In the genomic region with DNA sequence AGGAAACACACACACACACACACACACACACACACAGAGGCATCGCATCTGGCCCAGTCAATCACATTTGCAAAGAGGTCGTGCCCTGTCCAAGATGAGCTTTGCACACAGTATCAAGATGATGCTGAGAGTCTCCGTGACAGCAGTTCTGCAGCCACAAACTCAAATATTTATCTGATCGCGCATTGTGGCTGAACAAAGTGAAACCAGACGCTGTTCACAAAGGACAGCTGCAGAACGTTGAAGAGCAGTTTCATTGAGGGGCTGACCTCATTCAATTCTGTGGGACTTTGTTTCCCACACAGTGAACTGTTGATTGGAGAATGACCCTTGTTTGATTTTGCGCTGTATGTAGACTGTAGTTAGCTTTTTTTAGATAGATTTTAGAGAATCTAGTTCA, we compare ENCODE assay signal across 12 mouse cellular contexts.
DNase-seq lines count a peak whose midpoint lies in the region; ATAC-seq and TF ChIP-seq lines count a peak whose summit lies in the region.
"Had no signal": no experiment of that assay in that cellular context is flagged by ENCODE, and none has a peak within 500 bp of the region (broad histone marks: within the 10 kb centered on the region; RNA-seq: fewer than 3 reads in every experiment).

No protein-coding gene starts in this region.

- TF ChIP-seq CTCF in forebrain, postnatal 0 days (IDR thresholded peaks at IDR 0.05; ENCODE audit: low read depth): no peak

- no peak overlapping the region for H3K9ac ChIP-seq in forebrain, postnatal 0 days
- no peak overlapping the region for H3K9ac ChIP-seq in kidney, embryonic 16.5 days (replicated peaks; ENCODE audit: low read length)
- no peak overlapping the region for H3K9ac ChIP-seq in forebrain, embryonic 14.5 days (ENCODE audit: low read length)
- H3K9ac ChIP-seq: midbrain, embryonic 12.5 days had no signal

- H3K9me3 ChIP-seq in forebrain, embryonic 10.5 days: no peaks in the 10 kb centered on the region
- no peaks in the 10 kb centered on the region for H3K9me3 ChIP-seq in forebrain, postnatal 0 days (ENCODE audit: low read length)
- H3K9me3 ChIP-seq in kidney, embryonic 16.5 days (ENCODE audit: low read length): no peaks in the 10 kb centered on the region
- no peaks in the 10 kb centered on the region for H3K9me3 ChIP-seq in forebrain, embryonic 14.5 days (replicated peaks; ENCODE audit: control insufficient read depth, low read length)
- H3K9me3 ChIP-seq: midbrain, embryonic 12.5 days had no signal

- no peak overlapping the region for H3K4me2 ChIP-seq in forebrain, postnatal 0 days (ENCODE audit: low read depth)
- peak overlapping the region; percentile 1; the same call in 1 of the 2 replicates for H3K4me2 ChIP-seq in kidney, embryonic 16.5 days (replicated peaks; ENCODE audit: low read depth, low read length)
- H3K4me2 ChIP-seq in forebrain, embryonic 14.5 days (ENCODE audit: low read length): no peak overlapping the region
- H3K4me2 ChIP-seq: midbrain, embryonic 12.5 days had no signal

- no peak; the same call in 1 of the 2 replicates for ATAC-seq in forebrain, postnatal 0 days
- no peak for ATAC-seq in kidney, embryonic 16.5 days (ENCODE audit: low FRiP score, low TSS enrichment)
- no peak for ATAC-seq in forebrain, embryonic 14.5 days

- H3K27ac ChIP-seq in forebrain, embryonic 10.5 days: no peak overlapping the region
- H3K27ac ChIP-seq in forebrain, postnatal 0 days (ENCODE audit: low read depth, low read length): no peak overlapping the region
- no peak overlapping the region for H3K27ac ChIP-seq in kidney, embryonic 16.5 days (ENCODE audit: low read length)
- no peak overlapping the region for H3K27ac ChIP-seq in forebrain, embryonic 14.5 days (ENCODE audit: low read depth, low read length)
- H3K27ac ChIP-seq: midbrain, embryonic 12.5 days had no signal

- H3K4me3 ChIP-seq in forebrain, embryonic 10.5 days: no peak overlapping the region
- H3K4me3 ChIP-seq in forebrain, postnatal 0 days (ENCODE audit: low read depth, low read length): no peak overlapping the region
- H3K4me3 ChIP-seq in kidney, embryonic 16.5 days (ENCODE audit: low read length): no peak overlapping the region
- no peak overlapping the region for H3K4me3 ChIP-seq in forebrain, embryonic 14.5 days (ENCODE audit: low read depth, low read length)
- H3K4me3 ChIP-seq: midbrain, embryonic 12.5 days had no signal

- peaks cover 12% of the 10 kb centered on the region for H3K4me1 ChIP-seq in forebrain, embryonic 10.5 days
- H3K4me1 ChIP-seq in forebrain, postnatal 0 days (ENCODE audit: insufficient read depth): no peaks in the 10 kb centered on the region
- H3K4me1 ChIP-seq in kidney, embryonic 16.5 days (ENCODE audit: insufficient read depth, low read length): peaks cover 4% of the 10 kb centered on the region; the same call in 1 of the 2 replicates
- peaks cover 3% of the 10 kb centered on the region; the same call in 1 of the 2 replicates for H3K4me1 ChIP-seq in forebrain, embryonic 14.5 days (ENCODE audit: control insufficient read depth, insufficient read depth, low read length)

- DNase-seq in forebrain, embryonic 10.5 days (ENCODE audit: extremely low spot score, low spot score): peak; percentile 19
- no peak for DNase-seq in forebrain, postnatal 0 days
- DNase-seq in kidney, adult 9 months: no peak
- DNase-seq in embryo, embryonic 10 days (ENCODE audit: low spot score): peak; percentile 62
- peak; percentile 8 to 30 for DNase-seq in lung, postnatal 4 days
- DNase-seq in ovary, postnatal 14 days (ENCODE audit: low spot score): no peak
- DNase-seq in forebrain, embryonic 14.5 days (ENCODE audit: low spot score): no peak
- DNase-seq: adrenal gland, postnatal 36 days; cerebellum, postnatal 14 days; kidney, postnatal 14 days had no signal

- H3K36me3 ChIP-seq in forebrain, embryonic 10.5 days (replicated peaks): no peaks in the 10 kb centered on the region
- H3K36me3 ChIP-seq in forebrain, postnatal 0 days (ENCODE audit: insufficient read depth): no peaks in the 10 kb centered on the region
- no peaks in the 10 kb centered on the region for H3K36me3 ChIP-seq in kidney, embryonic 16.5 days (ENCODE audit: insufficient read depth, low read length)
- no peaks in the 10 kb centered on the region for H3K36me3 ChIP-seq in forebrain, embryonic 14.5 days (ENCODE audit: control insufficient read depth, insufficient read depth, low read length)
- H3K36me3 ChIP-seq: midbrain, embryonic 12.5 days had no signal

- H3K27me3 ChIP-seq in forebrain, embryonic 10.5 days (ENCODE audit: poor library complexity, severe bottlenecking): no peaks in the 10 kb centered on the region
- no peaks in the 10 kb centered on the region for H3K27me3 ChIP-seq in forebrain, postnatal 0 days (ENCODE audit: insufficient read depth, low read length)
- no peaks in the 10 kb centered on the region for H3K27me3 ChIP-seq in kidney, embryonic 16.5 days (ENCODE audit: insufficient read depth, low read length)
- H3K27me3 ChIP-seq in forebrain, embryonic 14.5 days (replicated peaks; ENCODE audit: control insufficient read depth, insufficient read depth, low read length): no peaks in the 10 kb centered on the region
- H3K27me3 ChIP-seq: midbrain, embryonic 12.5 days had no signal

- WGBS in forebrain, embryonic 10.5 days: 65% methylated on average over 8 of the region's 8 CpGs
- WGBS in forebrain, postnatal 0 days: 71% methylated on average over 8 of the region's 8 CpGs
- WGBS in kidney, embryonic 16.5 days: 54% methylated on average over 8 of the region's 8 CpGs
- WGBS in forebrain, embryonic 14.5 days: 70% methylated on average over 8 of the region's 8 CpGs

Comparison
In these comparisons a context has a peak if more than half of its experiments do, and no peak if none do; other contexts are left out.
1. DNase-seq: peak in forebrain, embryonic 10.5 days (single experiment), embryo, embryonic 10 days (single experiment) and lung, postnatal 4 days (2 of 2); none in forebrain, postnatal 0 days (single experiment), kidney, adult 9 months (single experiment), ovary, postnatal 14 days (single experiment) and forebrain, embryonic 14.5 days (single experiment).